Mouse (Mus musculus) layer of hippocampus, postnatal 25 days (tissue): ENCODE data around the gene A730061H03Rik. TPM values are rescaled to one million over a fixed set of nuclear protein-coding genes. Genes with fewer than 3 reads are reported as not detected.
A peak's percentile ranks its signal among the peaks of the same experiment; 100 is the strongest.

Experiments
- DNase-seq, 2 experiments: peaks; one replicate each; pipeline ENCODE4 v3.0.0; 2022; ENCODE audit warnings: mixed read lengths in 2 of 2, low spot score in 1 of 2; ENCODE audit errors: extremely low spot score in 1 of 2
- total RNA-seq, 2 experiments: library from RNA; stranded (reverse); gene quantifications; 2 replicates each; pipeline ENCODE4 v1.2.3; 2021

A730061H03Rik gene
- total RNA-seq, 2 experiments from 2014 or later: 0.89 to 0.92 TPM

DNA sequence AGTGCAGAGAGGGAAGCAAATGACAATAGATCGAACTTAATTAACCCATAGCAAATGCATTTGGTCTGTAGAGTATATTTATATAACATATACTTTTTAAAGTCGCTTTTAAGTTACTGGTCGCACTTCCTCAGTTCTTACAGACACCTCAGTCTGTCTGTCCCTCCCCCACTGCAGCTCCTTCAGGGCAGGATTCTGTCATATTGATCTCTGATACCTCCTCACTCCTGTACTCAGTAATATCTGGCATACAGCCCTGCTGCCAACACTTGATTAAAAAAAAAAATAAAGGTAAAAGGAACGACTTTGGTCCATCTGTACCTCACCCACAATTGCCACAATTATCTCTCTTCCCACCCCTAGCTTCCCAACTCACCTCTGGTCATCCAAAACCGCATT lies 24.1 kb upstream of the A730061H03Rik start:
- no peak for DNase-seq

- no peak for DNase-seq
Measured at GRCm38 (mm10) chr14:55581981-55582681, 21.9 kb upstream of the A730061H03Rik start.

- DNase-seq: no peak
Measured at GRCm38 (mm10) chr14:55580731-55581130, 20.5 kb upstream of the A730061H03Rik start.

GRCm38 (mm10) chr14:55579511-55580496 lies 19.6 kb upstream of the A730061H03Rik start:
- no peak for DNase-seq

- no peak for DNase-seq
Measured at GRCm38 (mm10) chr14:55578668-55579269, 18.6 kb upstream of the A730061H03Rik start.

DNA sequence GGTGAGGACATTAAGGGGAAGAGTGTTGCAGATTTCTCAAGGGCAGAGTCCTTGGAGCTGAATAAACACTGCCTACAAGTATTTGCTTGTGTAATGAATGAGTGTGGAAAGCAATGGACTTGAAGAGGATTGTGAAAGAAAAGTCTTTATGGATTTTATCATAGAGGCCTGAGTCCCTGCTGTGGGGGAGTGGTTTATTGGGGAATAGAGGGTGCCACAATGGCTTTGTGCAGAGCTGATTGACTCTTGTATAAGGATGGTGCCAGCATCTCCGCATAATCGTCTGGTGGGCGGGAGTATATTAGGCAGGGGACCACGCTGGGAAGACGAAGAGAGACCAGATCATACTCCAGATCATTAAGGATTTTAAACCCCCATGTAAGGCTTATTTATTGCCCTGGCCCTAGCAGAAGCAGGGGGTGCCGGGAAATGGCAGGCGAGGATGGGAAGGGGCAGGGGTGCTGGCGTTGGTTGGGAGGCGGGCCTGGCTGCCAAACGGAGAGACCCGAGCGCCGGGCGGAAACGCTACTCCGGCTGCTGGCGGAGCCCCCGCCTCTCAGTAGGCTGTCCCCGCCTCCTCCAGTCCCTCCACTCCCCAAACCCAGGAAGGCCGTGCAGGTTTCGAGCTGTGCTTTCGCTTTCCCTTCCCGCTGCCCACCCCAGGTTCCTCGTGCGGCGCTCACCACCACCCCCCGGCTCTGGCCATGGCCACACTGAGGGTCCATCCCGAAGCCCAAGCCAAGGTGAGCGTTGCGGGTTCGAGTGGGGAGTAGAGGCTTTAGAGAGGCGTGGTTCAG lies 17.9 kb upstream of the A730061H03Rik start, which contains the start of gene Psme1:
Psme1 (plus strand) TSS at position 253 of the 797 bp plus-strand sequence.
- DNase-seq: peak; percentile 54 to 64

DNA sequence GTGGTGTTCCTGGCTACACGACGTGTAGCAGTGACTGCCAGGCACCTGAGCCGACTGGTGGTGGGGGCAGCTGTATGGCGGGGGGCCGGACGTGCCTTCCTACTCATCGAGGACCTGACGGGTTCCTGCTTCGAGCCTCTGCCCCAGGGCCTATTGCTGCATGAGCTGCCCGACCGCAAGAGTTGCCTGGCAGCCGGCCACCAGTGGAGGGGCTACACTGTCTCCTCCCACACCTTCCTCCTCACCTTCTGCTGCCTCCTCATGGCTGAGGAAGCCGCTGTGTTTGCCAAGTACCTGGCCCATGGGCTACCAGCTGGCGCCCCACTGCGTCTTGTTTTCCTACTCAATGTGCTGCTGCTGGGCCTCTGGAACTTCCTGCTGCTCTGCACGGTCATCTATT lies 16.2 kb upstream of the A730061H03Rik start:
- DNase-seq: no peak

- no peak for DNase-seq
Measured at GRCm38 (mm10) chr14:55575711-55576110, 15.5 kb upstream of the A730061H03Rik start.

DNA sequence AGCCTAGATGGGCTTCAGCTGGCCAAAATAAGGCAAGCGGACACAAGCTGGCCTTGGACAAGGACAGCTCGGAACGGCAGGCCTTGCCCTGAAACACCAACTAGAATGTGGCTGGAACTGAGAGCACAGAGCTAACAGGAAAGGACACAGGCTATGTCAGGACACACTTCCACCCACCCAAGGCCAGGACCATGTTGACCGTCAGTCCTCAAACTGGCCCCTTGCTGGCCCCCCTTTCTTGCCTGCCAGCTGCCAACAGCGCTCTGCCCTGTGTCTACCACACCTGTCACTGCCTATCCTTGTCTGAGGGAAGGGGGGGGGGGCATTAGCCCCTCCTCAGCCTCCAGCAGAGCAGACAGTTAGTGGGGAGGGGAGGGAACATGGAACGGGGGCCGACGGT lies 15.1 kb upstream of the A730061H03Rik start, which contains the start of gene Fitm1:
Fitm1 (plus strand) TSS at position 316 of the 400 bp plus-strand sequence.
- DNase-seq: no peak

DNA sequence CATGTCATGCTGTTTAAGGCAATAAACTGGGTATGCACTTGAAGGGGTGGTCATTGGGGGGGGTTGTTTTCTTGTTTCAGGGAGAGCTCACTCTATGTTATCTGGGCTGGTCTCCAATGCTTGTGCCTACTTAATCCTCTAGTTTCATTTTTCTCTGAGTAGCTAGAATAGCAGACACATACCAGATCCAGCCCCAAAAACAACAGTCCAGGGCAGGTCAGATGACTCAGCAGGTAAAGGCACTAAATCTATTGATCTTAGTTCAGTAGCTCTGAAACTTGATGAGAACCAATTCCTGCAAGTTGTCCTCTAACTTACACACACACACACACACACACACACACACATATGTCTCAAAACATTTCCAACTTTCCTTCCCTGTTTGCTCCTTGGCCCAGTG lies 11.6 kb upstream of the A730061H03Rik start:
- DNase-seq: no peak

DNA sequence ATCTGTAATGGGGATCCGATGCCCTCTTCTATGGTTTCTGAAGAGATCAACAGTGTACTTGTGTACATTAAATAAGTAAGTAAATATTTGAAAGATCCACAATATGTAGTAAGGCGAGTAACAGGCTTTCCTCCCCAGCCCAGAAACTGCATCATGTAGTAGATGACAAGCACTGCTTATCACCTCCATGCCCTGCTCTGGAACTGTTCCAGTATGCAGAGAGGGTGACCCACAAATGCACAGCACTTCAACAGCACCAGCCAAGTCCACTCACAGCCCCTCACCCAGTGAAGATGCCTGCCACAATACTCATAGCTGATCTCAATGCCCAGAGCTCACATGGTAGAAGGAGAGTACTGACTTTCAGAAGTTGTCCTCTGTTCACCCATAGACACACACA lies 10.4 kb upstream of the A730061H03Rik start:
- no peak for DNase-seq

GRCm38 (mm10) chr14:55567496-55567895 lies 7.3 kb upstream of the A730061H03Rik start:
- no peak for DNase-seq

GRCm38 (mm10) chr14:55565748-55566147 lies 5.5 kb upstream of the A730061H03Rik start:
- DNase-seq: no peak

DNA sequence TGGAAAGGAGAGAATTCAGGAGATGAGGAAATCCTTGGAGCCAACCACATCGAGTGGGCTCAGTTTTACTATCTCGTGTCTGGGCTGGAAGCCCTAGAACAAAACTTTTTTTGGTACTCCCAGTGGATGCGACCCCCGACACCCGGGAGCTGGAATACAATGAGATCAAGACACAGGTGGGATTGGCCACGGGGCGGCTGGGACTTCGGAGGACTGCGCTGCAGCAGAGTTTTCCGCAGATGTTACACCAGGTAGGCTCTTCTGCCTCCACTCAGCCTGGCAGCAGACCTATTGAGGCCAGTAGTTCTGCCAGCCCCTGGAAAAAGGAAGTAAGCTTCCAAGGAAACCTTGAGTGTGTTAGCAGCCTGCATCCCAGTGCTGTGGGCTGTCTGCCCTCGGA lies 3.0 kb upstream of the A730061H03Rik start:
- no peak for DNase-seq

DNA sequence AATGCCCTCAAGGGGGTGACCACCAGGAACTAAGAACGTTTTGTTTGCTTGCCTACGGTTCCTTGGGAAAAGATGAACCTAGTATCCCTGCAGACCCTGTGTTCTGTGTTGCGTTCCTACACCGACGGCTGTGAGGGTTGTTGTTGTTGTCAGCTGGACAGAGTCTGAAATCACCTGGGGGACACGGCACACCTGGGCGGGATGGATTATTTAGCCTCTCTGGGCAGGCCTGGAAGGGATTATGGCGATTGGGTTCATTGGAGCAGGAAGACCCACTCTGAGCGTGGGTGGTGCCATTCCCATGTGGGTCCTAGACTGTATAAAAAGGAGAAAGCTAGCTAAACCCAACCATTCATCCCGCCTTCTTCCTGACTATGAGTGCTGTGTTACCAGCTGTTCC lies 1.7 kb upstream of the A730061H03Rik start:
- DNase-seq: no peak

- peak; percentile 79 to 80 for DNase-seq
Measured at GRCm38 (mm10) chr14:55559799-55560201, 406 bp downstream of the A730061H03Rik start, which contains the start of gene Dcaf11. Gene Dcaf11, plus strand, starts transcription at chr14:55560006.

- DNase-seq: no peak
Measured at GRCm38 (mm10) chr14:55558740-55559448, 1.3 kb downstream of the A730061H03Rik start.

- no peak for DNase-seq
Measured at GRCm38 (mm10) chr14:55557587-55557986, 2.6 kb downstream of the A730061H03Rik start.

DNA sequence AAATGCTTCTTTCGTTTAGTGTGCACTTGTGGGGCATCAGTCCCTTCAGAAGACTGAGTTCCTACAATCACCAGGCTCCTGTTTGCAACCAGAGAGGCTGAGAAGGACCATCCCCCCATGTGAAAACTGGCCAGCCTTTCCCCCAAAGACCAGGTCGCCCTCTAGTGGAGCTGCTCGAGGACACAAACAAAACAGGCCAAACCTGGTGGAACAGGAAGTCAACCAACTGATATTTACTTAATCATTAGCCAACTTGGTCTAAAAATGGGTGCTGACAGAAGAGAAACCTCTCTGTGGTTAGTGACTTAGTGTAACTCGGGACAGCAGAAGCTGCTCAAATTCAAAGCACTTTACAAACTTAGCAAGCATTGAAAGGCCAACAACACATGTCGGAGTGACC lies 3.2 kb downstream of the A730061H03Rik start:
- peak in 1 of 2 experiments; percentile 81 for DNase-seq
